Mouse (Mus musculus) forebrain, embryonic 11.5 days (tissue): ENCODE data around the gene Cmtm4. TPM values are rescaled to one million over a fixed set of nuclear protein-coding genes. Genes with fewer than 3 reads are reported as not detected.

Experiments used
- ATAC-seq: fragments of 200-750 bp; cut with Nextera tagmentation; replicated peaks from 2 replicates; pipeline ENCODE4 v1.8.0; 2017; ENCODE audit warnings: moderate TSS enrichment; ENCODE audit not compliant: low FRiP score
- DNase-seq: peaks from one replicate; pipeline ENCODE4 v3.0.0-alpha.2; 2017; ENCODE audit warnings: low spot score
- H3K27ac ChIP-seq: fragments of 300-500 bp; sonication (generic); 2 replicates; pipeline ENCODE4 v1.5.1; 2014; ENCODE audit warnings: low read depth, low read length
- H3K27me3 ChIP-seq: fragments of 300-500 bp; sonication (generic); 2 replicates; pipeline ENCODE4 v1.6.1; 2014; ENCODE audit warnings: mild to moderate bottlenecking, low read length, mixed read lengths; ENCODE audit not compliant: control insufficient read depth, insufficient read depth
- H3K36me3 ChIP-seq: fragments of 300-500 bp; sonication (generic); 2 replicates; pipeline ENCODE4 v1.6.1; 2014; ENCODE audit warnings: mild to moderate bottlenecking, low read length, moderate library complexity, mixed read lengths; ENCODE audit not compliant: control insufficient read depth, insufficient read depth
- H3K4me1 ChIP-seq: fragments of 300-500 bp; sonication (generic); replicated peaks from 2 replicates; pipeline ENCODE4 v1.6.1; 2014; ENCODE audit warnings: low read length, mixed read lengths; ENCODE audit not compliant: control insufficient read depth, insufficient read depth
- H3K4me2 ChIP-seq: fragments of 300-500 bp; sonication (generic); 2 replicates; pipeline ENCODE4 v1.6.1; 2014; ENCODE audit warnings: low read depth, mild to moderate bottlenecking, low read length, moderate library complexity, mixed read lengths; ENCODE audit not compliant: severe bottlenecking
- H3K4me3 ChIP-seq: fragments of 300-500 bp; sonication (generic); 2 replicates; pipeline ENCODE4 v1.5.1; 2014; ENCODE audit warnings: low read depth, low read length
- H3K9ac ChIP-seq: fragments of 300-500 bp; sonication (generic); 2 replicates; pipeline ENCODE4 v1.6.1; 2014; ENCODE audit warnings: low read length
- H3K9me3 ChIP-seq: fragments of 300-500 bp; sonication (generic); 2 replicates; pipeline ENCODE4 v1.6.1; 2016; ENCODE audit warnings: low read length, mixed read lengths; ENCODE audit not compliant: control insufficient read depth
- WGBS: fragments of 180-500 bp; shearing (Covaris S2); extraction: QIAGEN DNeasy Blood & Tissue Kit; methylation state at CpG from one replicate; pipeline ENCODE4 v1.1.7; 2014; 5-methylcytosine and 5-hydroxymethylcytosine counted together
- polyA plus RNA-seq: library from polyadenylated mRNA; unstranded; fragments of >200 nt; fragmentation: Nextera tagmentation; extraction: Ambion mirVana; gene quantifications from 2 replicates; pipeline ENCODE4 v1.2.1, GENCODE M21; 2014

Cmtm4 gene
- 3.3 and 3.6 TPM in 2 replicates for polyA plus RNA-seq

- H3K4me1 ChIP-seq, result peaks cover 9% of the 10 kb centered on the region
- peak within 1 kb of the TSS; percentile 80 for H3K9ac ChIP-seq
- H3K4me2 ChIP-seq, result peak within 1 kb of the TSS; percentile 97
- H3K27me3 ChIP-seq, result no peaks in the 10 kb centered on the region
- no peaks in the 10 kb centered on the region for H3K9me3 ChIP-seq
- ATAC-seq, result peak; percentile 82
- H3K36me3 ChIP-seq, result no peaks in the 10 kb centered on the region
- WGBS, result 6% methylated on average over 18 of the region's 54 CpGs
- H3K4me3 ChIP-seq, result peak within 1 kb of the TSS; percentile 78
- DNase-seq, result peak; percentile 86
- H3K27ac ChIP-seq, result peak within 1 kb of the TSS; percentile 18; the same call in 1 of the 2 replicates
Observed at GRCm38 (mm10) chr8:104395703-104396357, at the start of gene Cmtm4. Gene Cmtm4, minus strand, starts transcription at chr8:104395807.

GRCm38 (mm10) chr8:104445248-104445647 lies 49.6 kb upstream of the Cmtm4 start:
- Histone ChIP-seq H3K4me3 (no peak overlapping the region), H3K27me3 (no peaks in the 10 kb centered on the region), H3K9ac (no peak overlapping the region), H3K4me1 (peaks cover 9% of the 10 kb centered on the region; the same call in 1 of the 2 replicates), H3K9me3 (no peaks in the 10 kb centered on the region), H3K4me2 (no peak overlapping the region), H3K36me3 (no peaks in the 10 kb centered on the region), H3K27ac (no peak overlapping the region)
- DNase-seq (no peak), ATAC-seq (no peak)
- 62% methylated on average over 6 of the region's 6 CpGs for WGBS

GRCm38 (mm10) chr8:104443125-104443679 lies 47.6 kb upstream of the Cmtm4 start:
- DNase-seq, result no peak
- 66% methylated on average over 7 of the region's 7 CpGs for WGBS
- peak; percentile 59 for ATAC-seq
- Histone ChIP-seq H3K4me1 (peaks cover 9% of the 10 kb centered on the region; the same call in 1 of the 2 replicates), H3K4me3 (peak overlapping the region; percentile 96), H3K9me3 (no peaks in the 10 kb centered on the region), H3K36me3 (peaks cover 8% of the 10 kb centered on the region; the same call in 1 of the 2 replicates), H3K27me3 (no peaks in the 10 kb centered on the region), H3K4me2 (peak overlapping the region; percentile 56; the same call in 1 of the 2 replicates), H3K27ac (0 out of 2 replicates have a peak overlapping the region, but pooled peaks have one; percentile 84), H3K9ac (peak overlapping the region; percentile 96)

- no peaks in the 10 kb centered on the region for H3K9me3 ChIP-seq
- ATAC-seq, result peak; percentile 90
- WGBS, result under 1% methylated on average over 74 of the region's 75 CpGs
Observed at GRCm38 (mm10) chr8:104442299-104443124, 46.9 kb upstream of the Cmtm4 start, which contains the start of gene Dync1li2. Gene Dync1li2, minus strand, starts transcription at chr8:104443047.

GRCm38 (mm10) chr8:104441613-104442012 lies 46.0 kb upstream of the Cmtm4 start:
- H3K27ac ChIP-seq, result no peak overlapping the region
- no peaks in the 10 kb centered on the region for H3K9me3 ChIP-seq
- H3K4me1 ChIP-seq, result peaks cover 9% of the 10 kb centered on the region; the same call in 1 of the 2 replicates
- no peaks in the 10 kb centered on the region for H3K27me3 ChIP-seq
- H3K4me2 ChIP-seq, result peak overlapping the region; percentile 56
- H3K4me3 ChIP-seq, result peak overlapping the region; percentile 96
- ATAC-seq, result no peak
- no peak for DNase-seq
- 66% methylated on average over 7 of the region's 7 CpGs for WGBS
- peak overlapping the region; percentile 96 for H3K9ac ChIP-seq
- peaks cover 12% of the 10 kb centered on the region for H3K36me3 ChIP-seq

More at GRCm38 (mm10) chr8:104442299-104443124, 46.9 kb upstream of the Cmtm4 start, which contains the start of gene Dync1li2:
- peak; percentile 97 for DNase-seq
- H3K9ac ChIP-seq, result peak within 1 kb of the TSS; percentile 96
- peaks cover 9% of the 10 kb centered on the region; the same call in 1 of the 2 replicates for H3K4me1 ChIP-seq
- H3K4me2 ChIP-seq, result peak within 1 kb of the TSS; percentile 56
- no peaks in the 10 kb centered on the region for H3K27me3 ChIP-seq
- H3K27ac ChIP-seq, result peak within 1 kb of the TSS; percentile 84
- H3K36me3 ChIP-seq, result peaks cover 12% of the 10 kb centered on the region
- peak within 1 kb of the TSS; percentile 96 for H3K4me3 ChIP-seq

GRCm38 (mm10) chr8:104439461-104439860 lies 43.9 kb upstream of the Cmtm4 start:
- H3K4me2 ChIP-seq, result no peak overlapping the region
- no peak overlapping the region for H3K27ac ChIP-seq
- no peaks in the 10 kb centered on the region for H3K27me3 ChIP-seq
- H3K9me3 ChIP-seq, result no peaks in the 10 kb centered on the region
- no peak overlapping the region for H3K9ac ChIP-seq
- peaks cover 9% of the 10 kb centered on the region; the same call in 1 of the 2 replicates for H3K4me1 ChIP-seq
- H3K36me3 ChIP-seq, result peaks cover 12% of the 10 kb centered on the region
- 96% methylated on average over 8 of the region's 8 CpGs for WGBS
- ATAC-seq (no peak), DNase-seq (no peak)
- H3K4me3 ChIP-seq, result no peak overlapping the region

- Histone ChIP-seq H3K36me3 (peaks cover 15% of the 10 kb centered on the region), H3K27me3 (no peaks in the 10 kb centered on the region), H3K27ac (no peak overlapping the region), H3K9me3 (no peaks in the 10 kb centered on the region), H3K4me1 (peaks cover 9% of the 10 kb centered on the region; the same call in 1 of the 2 replicates), H3K4me2 (no peak overlapping the region), H3K9ac (no peak overlapping the region), H3K4me3 (no peak overlapping the region)
- 95% methylated on average over 13 of the region's 13 CpGs for WGBS
- DNase-seq, result no peak
- no peak for ATAC-seq
Observed at GRCm38 (mm10) chr8:104437494-104438135, 42.0 kb upstream of the Cmtm4 start.

- H3K4me2 ChIP-seq, result no peak overlapping the region
- no peak overlapping the region for H3K9ac ChIP-seq
- peaks cover 7% of the 10 kb centered on the region; the same call in 1 of the 2 replicates for H3K4me1 ChIP-seq
- H3K4me3 ChIP-seq, result no peak overlapping the region
- WGBS, result 97% methylated on average over 4 of the region's 4 CpGs
- H3K9me3 ChIP-seq, result no peaks in the 10 kb centered on the region
- ATAC-seq (no peak), DNase-seq (no peak)
- peaks cover 24% of the 10 kb centered on the region for H3K36me3 ChIP-seq
- H3K27ac ChIP-seq, result no peak overlapping the region
- no peaks in the 10 kb centered on the region for H3K27me3 ChIP-seq
Observed at GRCm38 (mm10) chr8:104436591-104436990, 41.0 kb upstream of the Cmtm4 start.
